ENCODE assay signal across 7 mouse cellular contexts in the genomic region with DNA sequence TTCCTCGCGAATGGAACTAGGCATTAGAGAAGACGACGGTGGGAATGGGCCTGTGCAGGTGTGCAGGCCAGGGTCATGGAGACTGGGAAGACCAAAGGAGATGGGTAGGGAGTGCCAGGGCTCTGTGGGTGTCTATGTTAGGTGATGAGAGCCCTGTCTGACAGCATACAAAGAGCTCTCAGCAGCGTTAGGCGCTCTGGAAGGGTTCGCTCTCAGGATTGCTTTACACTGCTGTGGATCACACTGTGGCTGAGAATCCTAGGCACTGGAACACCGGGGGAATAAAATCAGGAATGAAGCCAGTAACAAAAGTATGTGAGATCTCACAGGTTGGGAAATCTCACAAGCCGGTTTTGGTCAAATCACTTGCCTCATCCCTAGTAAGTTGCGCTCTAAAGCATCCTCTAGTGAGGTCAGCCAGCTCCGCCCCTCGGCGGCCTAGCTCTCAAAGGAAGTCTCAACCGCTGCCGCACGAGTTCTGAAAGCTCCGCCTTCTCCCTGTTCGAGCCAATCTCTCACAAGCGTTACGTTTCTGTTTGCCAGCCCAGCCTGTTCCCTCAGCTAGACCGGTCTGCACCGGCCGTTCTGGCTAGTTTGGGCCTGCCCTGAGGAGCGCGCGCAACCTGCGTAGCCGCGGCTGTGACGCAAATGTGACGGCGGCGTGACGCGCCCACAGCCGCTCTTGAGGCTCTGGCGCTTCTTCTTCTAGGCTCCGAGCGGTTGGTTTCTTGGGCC. TPM values are rescaled to one million over a fixed set of nuclear protein-coding genes. Genes with fewer than 3 reads are reported as not detected.
DNase-seq lines count a peak whose midpoint lies in the region; ATAC-seq and TF ChIP-seq lines count a peak whose summit lies in the region.

Emd (plus strand) TSS at position 535 of the 735 bp plus-strand sequence.

- peak within 1 kb of the TSS; percentile 56 for H3K4me3 ChIP-seq in intestine, postnatal 0 days (ENCODE audit: low read depth, low read length)
- H3K4me3 ChIP-seq in limb, embryonic 11.5 days (ENCODE audit: low read depth, low read length), result peak within 1 kb of the TSS; percentile 54
- H3K4me3 ChIP-seq in midbrain, embryonic 14.5 days (replicated peaks; ENCODE audit: low read depth, low read length), result peak within 1 kb of the TSS; percentile 53

- 29% methylated on average over 39 of the region's 39 CpGs for WGBS in intestine, postnatal 0 days
- WGBS in limb, embryonic 11.5 days, result 25% methylated on average over 39 of the region's 39 CpGs
- 30% methylated on average over 39 of the region's 39 CpGs for WGBS in midbrain, embryonic 14.5 days

- DNase-seq in adrenal gland, postnatal 10 days, result peak; percentile 90
- peak; percentile 82 for DNase-seq in embryo, embryonic 9.5 days (ENCODE audit: extremely low spot score)
- DNase-seq in gastrocnemius, postnatal 4 days (ENCODE audit: low spot score in 2 of 2), result peak; percentile 50 to 72
- DNase-seq in limb, embryonic 11.5 days (ENCODE audit: low spot score), result peak; percentile 86
- DNase-seq in midbrain, embryonic 14.5 days, result peak; percentile 91
- peak; percentile 77 to 82 for DNase-seq in spleen, adult 18-20 months

- no peaks in the 10 kb centered on the region for H3K4me1 ChIP-seq in intestine, postnatal 0 days (replicated peaks; ENCODE audit: control insufficient read depth, insufficient read depth, low read length)
- H3K4me1 ChIP-seq in limb, embryonic 11.5 days (ENCODE audit: control insufficient read depth, insufficient read depth, low read length), result no peaks in the 10 kb centered on the region
- peaks cover 4% of the 10 kb centered on the region; the same call in 1 of the 2 replicates for H3K4me1 ChIP-seq in midbrain, embryonic 14.5 days (ENCODE audit: control insufficient read depth, insufficient read depth, low read length)

- H3K27me3 ChIP-seq in intestine, postnatal 0 days (replicated peaks; ENCODE audit: control insufficient read depth, insufficient read depth, low read length), result no peaks in the 10 kb centered on the region
- H3K27me3 ChIP-seq in limb, embryonic 11.5 days (ENCODE audit: control insufficient read depth, insufficient read depth, low read length), result no peaks in the 10 kb centered on the region
- no peaks in the 10 kb centered on the region for H3K27me3 ChIP-seq in midbrain, embryonic 14.5 days (ENCODE audit: control insufficient read depth, insufficient read depth, low read length)

- peak within 1 kb of the TSS; percentile 66 for H3K4me2 ChIP-seq in intestine, postnatal 0 days (replicated peaks; ENCODE audit: low read depth)
- peak within 1 kb of the TSS; percentile 65 for H3K4me2 ChIP-seq in limb, embryonic 11.5 days (ENCODE audit: low read depth, severe bottlenecking)
- peak within 1 kb of the TSS; percentile 63 for H3K4me2 ChIP-seq in midbrain, embryonic 14.5 days (ENCODE audit: low read length)

- TF ChIP-seq CTCF in intestine, postnatal 0 days (IDR thresholded peaks at IDR 0.05; ENCODE audit: low read depth), result no peak

- no peaks in the 10 kb centered on the region for H3K9me3 ChIP-seq in intestine, postnatal 0 days (ENCODE audit: control insufficient read depth)
- H3K9me3 ChIP-seq in limb, embryonic 11.5 days (ENCODE audit: control insufficient read depth, low read length), result no peaks in the 10 kb centered on the region
- no peaks in the 10 kb centered on the region for H3K9me3 ChIP-seq in midbrain, embryonic 14.5 days (ENCODE audit: control insufficient read depth, low read length)

- peak; percentile 98 for ATAC-seq in intestine, postnatal 0 days
- peak; percentile 98 for ATAC-seq in limb, embryonic 11.5 days (ENCODE audit: insufficient number of reproducible peaks, low FRiP score, low TSS enrichment, low read depth)
- peak; percentile 95 for ATAC-seq in midbrain, embryonic 14.5 days (ENCODE audit: low FRiP score, low TSS enrichment)

- peak within 1 kb of the TSS; percentile 66 for H3K9ac ChIP-seq in intestine, postnatal 0 days (ENCODE audit: low read depth, low read length)
- H3K9ac ChIP-seq in limb, embryonic 11.5 days (ENCODE audit: low read length), result peak within 1 kb of the TSS; percentile 76
- H3K9ac ChIP-seq in midbrain, embryonic 14.5 days (replicated peaks; ENCODE audit: low read length), result peak within 1 kb of the TSS; percentile 70

- H3K36me3 ChIP-seq in intestine, postnatal 0 days (ENCODE audit: control insufficient read depth, insufficient read depth), result 0 out of 2 replicates have a peak, but pooled peaks cover 5% of the 10 kb centered on the region
- no peaks in the 10 kb centered on the region for H3K36me3 ChIP-seq in limb, embryonic 11.5 days (ENCODE audit: control insufficient read depth, insufficient read depth, low read length)
- H3K36me3 ChIP-seq in midbrain, embryonic 14.5 days (ENCODE audit: control insufficient read depth, insufficient read depth, low read length), result peaks cover 12% of the 10 kb centered on the region; the same call in 1 of the 2 replicates

- peak within 1 kb of the TSS; percentile 86 for H3K27ac ChIP-seq in intestine, postnatal 0 days (ENCODE audit: low read depth, low read length)
- peak within 1 kb of the TSS; percentile 62; the same call in 1 of the 2 replicates for H3K27ac ChIP-seq in limb, embryonic 11.5 days (replicated peaks; ENCODE audit: low read depth, low read length)
- peak within 1 kb of the TSS; percentile 87 for H3K27ac ChIP-seq in midbrain, embryonic 14.5 days (replicated peaks; ENCODE audit: low read depth, low read length)

RNA-seq across cellular contexts. Expression of gene Emd, which starts in this region (rescaled TPM):
- 10 to 100 TPM; 38.0 to 45.0 TPM for total RNA-seq in adrenal gland, postnatal 10 days (2021)
- total RNA-seq in gastrocnemius, postnatal 4 days (2021), result 10 to 100 TPM; 31.2 to 34.0 TPM
- polyA plus RNA-seq in intestine, postnatal 0 days (2015; fragmentation: Nextera tagmentation; extraction: Ambion mirVana), result 13.8 and 14.6 TPM in 2 replicates
- 34.9 and 38.2 TPM in 2 replicates for polyA plus RNA-seq in limb, embryonic 11.5 days (2014; fragmentation: Nextera tagmentation; extraction: Ambion mirVana)
- polyA plus RNA-seq in midbrain, embryonic 14.5 days (2014; fragmentation: Nextera tagmentation; extraction: Ambion mirVana), result 19.5 and 49.3 TPM in 2 replicates

Comparison
In these comparisons a context has a peak if more than half of its experiments do, and no peak if none do; other contexts are left out.
1. Peak in every context shown above with its lines: DNase-seq, ATAC-seq, H3K4me3 ChIP-seq and H3K27ac ChIP-seq.